Mouse (Mus musculus): Measurements from ENCODE around the gene Zfp697. TPM values are rescaled to one million over a fixed set of nuclear protein-coding genes. Genes with fewer than 3 reads are reported as not detected.
"Not testable (repeated sequence)": the region's sequence is repeated elsewhere in the genome, so short reads cannot be mapped to it uniquely, and the experiment has no call there.

Zfp697 gene
- polyA plus RNA-seq, 1 experiment, result 20.6 TPM

DNA sequence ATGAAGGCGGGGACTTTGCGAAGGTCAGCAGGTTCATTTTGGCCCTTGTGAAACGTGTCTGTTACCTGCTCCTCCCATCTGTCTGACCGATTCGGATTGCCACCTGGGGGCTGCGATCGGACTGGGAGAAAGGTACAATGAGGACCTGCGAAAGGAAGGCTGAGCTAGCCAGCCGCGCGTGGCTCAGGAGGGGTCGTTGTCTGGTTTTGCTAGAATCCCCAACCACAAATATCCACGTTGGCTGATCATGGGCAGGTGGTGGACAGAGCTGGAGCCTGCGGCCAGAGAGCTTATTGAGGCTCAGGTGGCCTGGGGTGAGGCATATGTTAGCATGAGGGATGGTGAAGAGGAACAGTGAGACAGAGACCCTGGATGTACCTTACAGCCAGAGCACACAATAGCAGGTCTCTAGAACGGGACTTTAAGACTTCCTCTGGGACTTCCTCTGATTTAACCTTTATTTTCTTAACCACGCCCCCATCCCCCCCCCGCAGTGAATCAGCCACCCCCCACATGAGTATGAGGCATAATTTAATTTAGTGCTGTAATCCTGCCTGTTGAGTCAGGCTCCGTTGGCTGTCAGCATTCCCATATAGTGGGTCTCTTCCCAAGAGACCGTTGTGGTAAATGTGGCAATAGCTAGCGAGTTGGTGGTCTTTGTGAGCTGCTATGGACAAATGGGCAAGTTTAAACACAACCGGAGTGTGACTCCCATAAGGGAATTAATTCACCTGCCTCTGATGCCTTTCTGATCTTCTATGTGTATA lies 946 bp downstream of the Zfp697 start:
- H3K4me1 ChIP-seq (ENCODE audit: control insufficient read depth, insufficient read depth, low read length), result peaks cover 3% of the 10 kb centered on the region
- peak overlapping the region; percentile 97 for H3K4me3 ChIP-seq (ENCODE audit: insufficient read depth, low read length)
- no peak overlapping the region for H3K27ac ChIP-seq (ENCODE audit: insufficient read depth, low read length)
- TF ChIP-seq POLR2A (IDR thresholded peaks at IDR 0.05; ENCODE audit: extremely low read depth, insufficient read depth, low read length), result no peak
- no peak for TF ChIP-seq CTCF (IDR thresholded peaks at IDR 0.05; ENCODE audit: extremely low read depth, insufficient read depth, low read length)

- no peak overlapping the region for H3K27ac ChIP-seq (ENCODE audit: insufficient read depth, low read length)
- no peak for TF ChIP-seq POLR2A (IDR thresholded peaks at IDR 0.05; ENCODE audit: extremely low read depth, insufficient read depth, low read length)
- no peak for TF ChIP-seq CTCF (IDR thresholded peaks at IDR 0.05; ENCODE audit: extremely low read depth, insufficient read depth, low read length)
- H3K4me3 ChIP-seq (ENCODE audit: insufficient read depth, low read length), result no peak overlapping the region
- peaks cover 3% of the 10 kb centered on the region for H3K4me1 ChIP-seq (ENCODE audit: control insufficient read depth, insufficient read depth, low read length)
Measured at GRCm38 (mm10) chr3:98387086-98387485, 4.8 kb downstream of the Zfp697 start.

GRCm38 (mm10) chr3:98387756-98388155 lies 5.5 kb downstream of the Zfp697 start:
- no peak for TF ChIP-seq CTCF (IDR thresholded peaks at IDR 0.05; ENCODE audit: extremely low read depth, insufficient read depth, low read length)
- TF ChIP-seq POLR2A (IDR thresholded peaks at IDR 0.05; ENCODE audit: extremely low read depth, insufficient read depth, low read length), result no peak
- Histone ChIP-seq H3K27ac (ENCODE audit: insufficient read depth, low read length) (no peak overlapping the region), H3K4me1 (ENCODE audit: control insufficient read depth, insufficient read depth, low read length) (peaks cover 3% of the 10 kb centered on the region), H3K4me3 (ENCODE audit: insufficient read depth, low read length) (no peak overlapping the region)

GRCm38 (mm10) chr3:98389305-98389704 lies 7.0 kb downstream of the Zfp697 start:
- no peak for TF ChIP-seq CTCF (IDR thresholded peaks at IDR 0.05; ENCODE audit: extremely low read depth, insufficient read depth, low read length)
- TF ChIP-seq POLR2A (IDR thresholded peaks at IDR 0.05; ENCODE audit: extremely low read depth, insufficient read depth, low read length), result no peak
- Histone ChIP-seq H3K27ac (ENCODE audit: insufficient read depth, low read length) (no peak overlapping the region), H3K4me1 (ENCODE audit: control insufficient read depth, insufficient read depth, low read length) (peaks cover 3% of the 10 kb centered on the region), H3K4me3 (ENCODE audit: insufficient read depth, low read length) (no peak overlapping the region)

- H3K27ac ChIP-seq (ENCODE audit: insufficient read depth, low read length), result peak overlapping the region; percentile 35; the same call in 1 of the 2 replicates
Measured at GRCm38 (mm10) chr3:98404268-98404895, 22.1 kb downstream of the Zfp697 start.

GRCm38 (mm10) chr3:98405877-98406276 lies 23.6 kb downstream of the Zfp697 start:
- not testable (repeated sequence) for H3K4me1 ChIP-seq (ENCODE audit: control insufficient read depth, insufficient read depth, low read length); H3K27ac ChIP-seq (ENCODE audit: insufficient read depth, low read length); H3K4me3 ChIP-seq (ENCODE audit: insufficient read depth, low read length)

More at GRCm38 (mm10) chr3:98404268-98404895, 22.1 kb downstream of the Zfp697 start:
- H3K4me1 ChIP-seq (ENCODE audit: control insufficient read depth, insufficient read depth, low read length); H3K4me3 ChIP-seq (ENCODE audit: insufficient read depth, low read length): not testable (repeated sequence)

DNA sequence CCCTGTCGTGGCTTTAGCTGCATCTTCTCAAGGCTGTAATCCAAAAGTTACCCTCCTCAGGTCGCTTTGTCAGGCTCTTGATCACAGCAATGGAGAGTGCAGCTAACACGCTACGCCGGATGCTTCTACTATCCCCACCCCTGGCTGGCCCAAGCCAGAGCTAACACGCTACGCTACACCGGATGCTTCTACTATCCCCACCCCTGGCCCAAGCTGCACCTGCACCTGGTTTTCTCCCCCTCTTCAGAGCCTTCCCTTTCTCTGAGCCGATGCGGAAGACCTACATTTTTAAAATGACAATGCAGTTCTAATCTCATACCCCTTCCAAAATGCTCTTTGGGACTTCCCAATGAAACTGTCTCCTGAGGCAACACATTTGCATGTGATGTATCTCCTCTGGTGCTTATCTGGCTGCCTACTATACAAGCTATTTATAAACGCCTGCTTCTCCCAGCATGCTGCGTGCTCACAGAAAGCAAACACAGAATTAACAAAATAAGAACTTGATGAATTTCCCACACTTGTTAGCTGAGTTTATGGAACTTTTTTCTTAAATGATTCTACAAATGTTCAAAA lies 24.4 kb downstream of the Zfp697 start:
- H3K4me3 ChIP-seq (ENCODE audit: insufficient read depth, low read length); H3K4me1 ChIP-seq (ENCODE audit: control insufficient read depth, insufficient read depth, low read length); H3K27ac ChIP-seq (ENCODE audit: insufficient read depth, low read length): not testable (repeated sequence)

DNA sequence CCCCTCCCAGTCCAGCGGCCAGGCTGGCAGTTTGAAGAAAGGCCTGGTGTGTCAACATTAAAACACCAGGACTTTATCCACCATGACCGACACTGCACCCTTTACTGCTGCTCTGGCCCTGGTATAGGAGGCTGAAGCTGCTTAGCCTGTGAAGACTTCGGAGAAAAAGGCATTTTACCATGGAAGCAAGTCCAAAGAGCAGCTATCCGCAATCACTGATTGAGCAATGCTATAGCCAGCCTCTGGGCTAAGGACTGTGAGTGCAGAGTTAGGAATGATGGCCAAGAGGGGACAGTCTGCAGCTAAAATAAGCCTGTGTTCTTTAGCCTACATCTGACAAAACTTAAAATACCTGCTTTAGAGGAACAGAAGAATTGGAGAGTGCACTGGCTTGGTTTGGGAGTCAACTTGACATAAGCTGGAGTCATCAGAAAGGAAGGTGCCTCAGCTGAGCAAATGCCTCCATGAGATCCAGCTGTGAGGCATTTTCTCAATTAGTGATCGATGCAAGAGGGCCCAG lies 25.1 kb downstream of the Zfp697 start:
- H3K27ac ChIP-seq (ENCODE audit: insufficient read depth, low read length); H3K4me3 ChIP-seq (ENCODE audit: insufficient read depth, low read length); H3K4me1 ChIP-seq (ENCODE audit: control insufficient read depth, insufficient read depth, low read length): not testable (repeated sequence)

- not testable (repeated sequence) for H3K4me1 ChIP-seq (ENCODE audit: control insufficient read depth, insufficient read depth, low read length); H3K4me3 ChIP-seq (ENCODE audit: insufficient read depth, low read length); H3K27ac ChIP-seq (ENCODE audit: insufficient read depth, low read length)
Measured at GRCm38 (mm10) chr3:98410619-98411580, 28.6 kb downstream of the Zfp697 start.

GRCm38 (mm10) chr3:98413733-98414132 lies 31.5 kb downstream of the Zfp697 start:
- Histone ChIP-seq H3K4me1 (ENCODE audit: control insufficient read depth, insufficient read depth, low read length) (peaks cover 9% of the 10 kb centered on the region), H3K27ac (ENCODE audit: insufficient read depth, low read length) (no peak overlapping the region), H3K4me3 (ENCODE audit: insufficient read depth, low read length) (no peak overlapping the region)
- TF ChIP-seq CTCF (IDR thresholded peaks at IDR 0.05; ENCODE audit: extremely low read depth, insufficient read depth, low read length), result no peak
- TF ChIP-seq POLR2A (IDR thresholded peaks at IDR 0.05; ENCODE audit: extremely low read depth, insufficient read depth, low read length), result no peak
